Mouse (Mus musculus): ENCODE measurements around the gene Usp36. TPM values are rescaled to one million over a fixed set of nuclear protein-coding genes. Genes with fewer than 3 reads are reported as not detected.
A peak's percentile ranks its signal among the peaks of the same experiment; 100 is the strongest.

Usp36 gene
- total RNA-seq, 2 experiments from 2014 or later = 12.0 to 14.5 TPM

- DNase-seq (ENCODE audit: low spot score) = no peak
- intact Hi-C loops (cut with DNase I) = no loop called here
These were observed 62.4 kb downstream of the Usp36 start for GRCm38 (mm10) chr11:118227650-118228049.

GRCm38 (mm10) chr11:118226850-118227249 is 63.2 kb downstream of the Usp36 start:
- DNase-seq (ENCODE audit: low spot score) = no peak
- intact Hi-C loops (cut with DNase I) = no loop called here

DNA sequence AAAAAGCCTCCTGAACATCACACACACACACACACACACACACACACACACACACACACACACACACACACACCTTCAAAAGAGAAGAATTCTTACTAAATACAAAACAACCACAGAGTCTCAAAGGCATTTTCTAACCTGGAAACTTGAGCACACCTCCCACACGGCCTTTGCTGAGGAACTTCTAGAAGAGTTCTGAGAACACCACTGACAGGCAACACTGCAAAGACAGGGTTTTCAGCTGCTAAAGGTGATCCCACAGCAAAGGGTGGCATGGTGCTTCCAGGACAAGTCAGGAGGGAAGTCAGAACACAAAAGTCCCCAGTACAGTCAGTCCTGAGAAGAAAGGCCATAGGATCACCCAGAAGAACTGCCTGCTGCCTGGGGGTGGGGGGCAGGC is 64.2 kb downstream of the Usp36 start:
- intact Hi-C loops (cut with DNase I) = no loop called here

GRCm38 (mm10) chr11:118225056-118225836 is 64.8 kb downstream of the Usp36 start:
- intact Hi-C loops (cut with DNase I) = no loop called here
- no peak for DNase-seq (ENCODE audit: low spot score)

More for the DNA sequence above, 64.2 kb downstream of the Usp36 start:
- DNase-seq (ENCODE audit: low spot score) = no peak

GRCm38 (mm10) chr11:118223416-118224067 is 66.5 kb downstream of the Usp36 start:
- no peak for DNase-seq (ENCODE audit: low spot score)
- intact Hi-C loops (cut with DNase I) = loop anchor here (5.0 kb wide), 1 partner anchor 356 kb away; no protein-coding TSS in a partner anchor

- intact Hi-C loops (cut with DNase I) = loop anchor here (5.0 kb wide), 1 partner anchor 356 kb away; no protein-coding TSS in a partner anchor
- DNase-seq (ENCODE audit: low spot score) = no peak
These were observed 67.1 kb downstream of the Usp36 start for GRCm38 (mm10) chr11:118222917-118223316.

GRCm38 (mm10) chr11:118222351-118222885 is 67.6 kb downstream of the Usp36 start:
- intact Hi-C loops (cut with DNase I) = loop anchor here (5.0 kb wide), 1 partner anchor 355 kb away; no protein-coding TSS in a partner anchor
- DNase-seq (ENCODE audit: low spot score) = no peak

DNA sequence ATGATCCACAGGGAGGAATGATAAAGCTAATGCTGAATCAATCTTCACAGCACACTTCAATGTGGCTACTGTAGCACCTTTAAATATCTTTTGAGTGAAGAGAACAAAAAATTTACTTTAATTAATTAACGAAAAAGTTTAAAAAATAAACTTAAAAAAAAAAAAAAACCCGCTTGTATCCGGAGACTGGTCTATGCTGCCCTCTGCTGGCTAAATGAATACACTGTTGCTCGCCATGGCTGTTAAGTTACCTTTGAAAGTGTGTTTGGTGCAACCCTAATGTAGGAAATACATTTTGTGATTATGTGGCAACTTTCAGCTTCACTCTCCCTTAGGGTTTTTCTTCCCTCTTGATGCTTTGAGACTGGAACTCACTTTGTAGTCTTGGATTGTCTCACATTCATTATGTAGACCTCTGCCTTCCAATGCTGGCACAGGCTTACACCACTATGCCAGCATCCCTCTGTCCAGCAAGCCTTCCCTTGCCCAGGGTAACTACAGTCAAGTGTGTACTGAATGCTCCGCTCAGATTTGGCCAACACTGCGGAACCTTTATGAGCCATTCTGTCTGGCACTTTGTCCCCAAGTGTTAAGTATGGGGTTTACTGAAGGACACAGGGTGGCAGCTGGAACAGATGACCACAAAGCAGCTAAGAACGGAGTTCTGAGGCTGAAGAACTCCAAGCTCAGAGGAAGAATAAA is 69.3 kb downstream of the Usp36 start:
- DNase-seq (ENCODE audit: low spot score) = no peak
- intact Hi-C loops (cut with DNase I) = loop anchor here (1.0 to 5.0 kb wide), 3 partner anchors 34 to 353 kb away; no protein-coding TSS in a partner anchor

- intact Hi-C loops (cut with DNase I) = no loop called here
- no peak for DNase-seq (ENCODE audit: low spot score)
These were observed 71.0 kb downstream of the Usp36 start for GRCm38 (mm10) chr11:118219066-118219465.

DNA sequence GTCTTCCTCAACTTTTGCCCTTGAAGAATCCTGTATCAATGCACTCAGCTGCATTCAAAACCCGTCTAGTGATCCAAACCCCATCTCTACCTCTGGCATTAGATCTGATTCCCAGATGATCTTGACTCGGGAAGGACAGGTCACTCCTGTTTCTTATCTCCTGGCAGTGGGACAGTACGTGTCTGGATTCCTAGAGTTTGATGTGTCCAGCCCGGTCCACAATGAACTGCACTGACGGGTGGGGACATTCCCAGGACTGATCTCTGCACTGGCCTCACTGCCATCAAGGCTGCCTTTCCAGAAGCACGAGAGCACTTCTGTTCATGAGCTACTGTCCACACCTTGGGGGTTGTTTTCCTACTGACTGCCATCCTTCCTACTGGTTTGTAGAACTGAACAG is 73.6 kb downstream of the Usp36 start:
- DNase-seq (ENCODE audit: low spot score) = no peak
- intact Hi-C loops (cut with DNase I) = no loop called here

- intact Hi-C loops (cut with DNase I) = no loop called here
- DNase-seq (ENCODE audit: low spot score) = no peak
These were observed 74.1 kb downstream of the Usp36 start for GRCm38 (mm10) chr11:118215928-118216458.

GRCm38 (mm10) chr11:118212636-118213112 is 77.4 kb downstream of the Usp36 start:
- DNase-seq (ENCODE audit: low spot score) = no peak
- intact Hi-C loops (cut with DNase I) = loop anchor here (2.0 kb wide), 1 partner anchor 16 kb away; no protein-coding TSS in a partner anchor

- intact Hi-C loops (cut with DNase I) = loop anchor here (2.0 kb wide), 1 partner anchor 15 kb away; no protein-coding TSS in a partner anchor
- DNase-seq (ENCODE audit: low spot score) = peak; percentile 26
These were observed 78.1 kb downstream of the Usp36 start for GRCm38 (mm10) chr11:118211749-118212635.

DNA sequence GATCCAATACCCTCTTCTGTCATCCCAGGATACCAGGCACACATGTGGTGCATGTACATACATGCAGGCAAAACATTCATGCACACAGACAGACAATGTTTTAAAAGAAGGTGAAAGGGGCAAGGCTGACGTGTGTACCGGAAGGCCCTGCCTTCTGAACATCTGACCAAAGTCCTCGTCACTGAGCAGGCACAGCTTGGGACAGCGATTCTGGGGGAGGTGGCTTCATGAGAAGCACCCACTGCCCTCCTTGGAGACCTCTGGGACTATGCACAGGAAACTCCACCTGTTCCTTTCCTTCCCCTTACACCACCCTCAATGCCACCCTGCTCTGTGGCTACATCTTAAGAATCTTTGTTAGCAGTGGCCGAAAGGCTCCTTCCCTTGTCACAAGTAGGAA is 79.1 kb downstream of the Usp36 start:
- DNase-seq (ENCODE audit: low spot score) = no peak
- intact Hi-C loops (cut with DNase I) = no loop called here

- intact Hi-C loops (cut with DNase I) = no loop called here
- no peak for DNase-seq (ENCODE audit: low spot score)
These were observed 79.9 kb downstream of the Usp36 start for GRCm38 (mm10) chr11:118210116-118210515.
